Mouse (Mus musculus) kidney, adult 2 months (tissue): ENCODE data around the gene Palm.

ENCODE experiments used
- CTCF ChIP-seq: fragments of 200-500 bp; conservative IDR thresholded peaks from 2 replicates; pipeline ENCODE4 v1.5.1; 2011; ENCODE audit warnings: low read depth, mild to moderate bottlenecking, control low read depth, low read length, moderate library complexity, mixed read lengths; ENCODE audit not compliant: insufficient read depth, insufficient read length
- POLR2A ChIP-seq: fragments of 200-500 bp; IDR thresholded peaks from one replicate; pipeline ENCODE4 v1.6.1; 2011; ENCODE audit warnings: low read depth, low read length, control low read depth

GRCm38 (mm10) chr10:79859116-79859515, 65.7 kb downstream of the Palm start:
- no peak for TF ChIP-seq CTCF
- TF ChIP-seq POLR2A: no peak
